ENCODE assay signal across 8 mouse cellular contexts in the genomic region with DNA sequence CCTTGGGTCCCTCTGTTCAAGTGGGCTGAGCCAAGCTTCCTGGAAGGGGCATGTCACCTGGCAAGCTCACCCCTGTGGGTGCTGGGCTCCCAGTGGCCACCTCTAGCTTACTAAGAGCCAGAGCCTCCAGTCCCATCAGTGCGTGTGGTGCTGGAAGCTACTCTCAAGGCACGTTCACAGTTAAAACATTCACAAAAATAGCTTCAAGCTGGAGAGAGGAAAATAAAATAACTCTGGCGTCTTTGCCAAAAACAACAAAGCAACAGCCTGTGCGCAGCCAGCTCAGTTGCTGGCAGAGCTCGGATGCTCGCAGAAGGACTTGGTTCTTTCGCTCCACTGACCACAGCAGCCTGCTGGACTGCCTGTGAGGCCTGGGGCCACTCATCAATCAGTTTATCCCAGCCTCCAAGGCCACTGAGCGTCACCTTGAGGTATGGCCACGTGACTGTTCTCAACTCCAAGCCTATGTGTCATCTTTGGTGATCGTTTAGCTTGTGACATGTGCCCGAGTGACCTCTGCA. TPM values are rescaled to one million over a fixed set of nuclear protein-coding genes. Genes with fewer than 3 reads are reported as not detected.
DNase-seq lines count a peak whose midpoint lies in the region; ATAC-seq and TF ChIP-seq lines count a peak whose summit lies in the region.
"Had no signal": no experiment of that assay in that cellular context is flagged by ENCODE, and none has a peak within 500 bp of the region (broad histone marks: within the 10 kb centered on the region; RNA-seq: fewer than 3 reads in every experiment).

No protein-coding gene starts in this region.

- DNase-seq in Muller cell, postnatal 12 days (ENCODE audit: inconsistent ontology term): peak; percentile 76
- DNase-seq in adrenal gland, adult 8-10 months: peak; percentile 92
- DNase-seq in left cerebral cortex, postnatal 10 days (ENCODE audit: extremely low spot score in 1 of 2, low spot score in 2 of 2): peak; percentile 55 to 62
- peak; percentile 43 for DNase-seq in ovary, postnatal 36 days (ENCODE audit: low spot score)
- DNase-seq in spleen, postnatal 4 days (ENCODE audit: low spot score in 2 of 2): no peak

- no peaks in the 10 kb centered on the region for H3K36me3 ChIP-seq in hindbrain, embryonic 16.5 days (ENCODE audit: control insufficient read depth, insufficient read depth, low read length)

- H3K4me3 ChIP-seq in embryonic fibroblast, embryonic 13.5 days (ENCODE audit: insufficient read depth, low read length): no peak overlapping the region
- no peak overlapping the region for H3K4me3 ChIP-seq in hindbrain, embryonic 16.5 days (ENCODE audit: low read length)

- intact Hi-C loops in left cerebral cortex, postnatal 10 days (cut with DNase I): no loop called here

- H3K4me2 ChIP-seq in hindbrain, embryonic 16.5 days (ENCODE audit: low read length): no peak overlapping the region

- no peaks in the 10 kb centered on the region for H3K9me3 ChIP-seq in hindbrain, embryonic 16.5 days (ENCODE audit: control insufficient read depth, low read length)

- TF ChIP-seq CTCF in embryonic fibroblast, embryonic 13.5 days (IDR thresholded peaks at IDR 0.05; ENCODE audit: borderline replicate concordance, insufficient read depth, low read length): no peak

- H3K27me3 ChIP-seq in hindbrain, embryonic 16.5 days (replicated peaks; ENCODE audit: control insufficient read depth, insufficient read depth, low read length): no peaks in the 10 kb centered on the region

- TF ChIP-seq POLR2A in embryonic fibroblast, embryonic 13.5 days (IDR thresholded peaks at IDR 0.05; ENCODE audit: low read depth, low read length): no peak

- H3K4me1 ChIP-seq in embryonic fibroblast, embryonic 13.5 days (ENCODE audit: control insufficient read depth, insufficient read depth, low read length): peaks cover 4% of the 10 kb centered on the region; the same call in 1 of the 2 replicates
- peaks cover 8% of the 10 kb centered on the region for H3K4me1 ChIP-seq in hindbrain, embryonic 16.5 days (ENCODE audit: control insufficient read depth, insufficient read depth, low read depth, low read length)

- ATAC-seq in hindbrain, embryonic 16.5 days: peak; percentile 67; the same call in 1 of the 2 replicates

- no peak overlapping the region for H3K9ac ChIP-seq in hindbrain, embryonic 16.5 days (ENCODE audit: low read depth, low read length)

- H3K27ac ChIP-seq in embryonic fibroblast, embryonic 13.5 days (ENCODE audit: insufficient read depth, low read length): peak overlapping the region; percentile 51
- H3K27ac ChIP-seq in hindbrain, embryonic 16.5 days (ENCODE audit: low read depth, low read length): peak overlapping the region; percentile 62

- WGBS in hindbrain, embryonic 16.5 days: 35% methylated on average over 11 of the region's 11 CpGs

RNA-seq across cellular contexts. Expression of gene Spaca3, which starts 19.0 kb away (rescaled TPM):
- total RNA-seq in adrenal gland, adult 8-10 months (2022): not detected
- not detected in 2 replicates for polyA plus RNA-seq in embryonic fibroblast, embryonic 13.5 days (2011; ENCODE audit: insufficient read length, low read depth, missing spikeins)
- polyA plus RNA-seq in hindbrain, embryonic 16.5 days (2015; fragmentation: Nextera tagmentation; extraction: Ambion mirVana): not detected in 2 replicates
- not detected for total RNA-seq in left cerebral cortex, postnatal 10 days (2021)
- total RNA-seq: left cerebral cortex, adult 18-20 months had no signal

Comparison
In these comparisons a context has a peak if more than half of its experiments do, and no peak if none do; other contexts are left out.
1. DNase-seq: peak in Muller cell, postnatal 12 days (single experiment), adrenal gland, adult 8-10 months (single experiment), left cerebral cortex, postnatal 10 days (2 of 2) and ovary, postnatal 36 days (single experiment); none in spleen, postnatal 4 days (0 of 2).